Mouse (Mus musculus) retina, postnatal 1 day (tissue): Measurements from ENCODE around the gene Rab4a.
A peak's percentile ranks its signal among the peaks of the same experiment; 100 is the strongest.

ENCODE experiments used
- DNase-seq: peaks from one replicate; pipeline ENCODE4 v3.0.0-alpha.2; 2012

Gene Rab4a

GRCm38 (mm10) chr8:123805718-123806373, at the start of gene Rab4a:
TSS of gene Rab4a (plus strand) at chr8:123805985.
- DNase-seq: peak; percentile 93

- no peak for DNase-seq
Measured at GRCm38 (mm10) chr8:123756901-123757300, 48.9 kb upstream of the Rab4a start.

- no peak for DNase-seq
Measured at GRCm38 (mm10) chr8:123758935-123759334, 46.9 kb upstream of the Rab4a start.

- peak; percentile 89 for DNase-seq
Measured at GRCm38 (mm10) chr8:123759933-123760332, 45.9 kb upstream of the Rab4a start.

- no peak for DNase-seq
Measured at GRCm38 (mm10) chr8:123760579-123760978, 45.2 kb upstream of the Rab4a start.

GRCm38 (mm10) chr8:123761266-123761882, 44.4 kb upstream of the Rab4a start:
- no peak for DNase-seq

- DNase-seq: no peak
Measured at GRCm38 (mm10) chr8:123761883-123762270, 43.9 kb upstream of the Rab4a start.

- peak; percentile 49 for DNase-seq
Measured at GRCm38 (mm10) chr8:123763355-123763754, 42.4 kb upstream of the Rab4a start.

GRCm38 (mm10) chr8:123764671-123765070, 41.1 kb upstream of the Rab4a start:
- peak; percentile 69 for DNase-seq

- no peak for DNase-seq
Measured at GRCm38 (mm10) chr8:123766516-123766915, 39.3 kb upstream of the Rab4a start.

- DNase-seq: no peak
Measured at GRCm38 (mm10) chr8:123767874-123768273, 37.9 kb upstream of the Rab4a start.

- DNase-seq: peak; percentile 67
Measured at GRCm38 (mm10) chr8:123768492-123769356, 37.1 kb upstream of the Rab4a start.

- no peak for DNase-seq
Measured at GRCm38 (mm10) chr8:123773468-123773867, 32.3 kb upstream of the Rab4a start.

GRCm38 (mm10) chr8:123774491-123774890, 31.3 kb upstream of the Rab4a start:
- DNase-seq: no peak

- no peak for DNase-seq
Measured at GRCm38 (mm10) chr8:123777319-123777718, 28.5 kb upstream of the Rab4a start.

GRCm38 (mm10) chr8:123780471-123780870, 25.3 kb upstream of the Rab4a start:
- no peak for DNase-seq

- DNase-seq: peak; percentile 32
Measured at GRCm38 (mm10) chr8:123781256-123781655, 24.5 kb upstream of the Rab4a start.

GRCm38 (mm10) chr8:123783525-123784249, 22.1 kb upstream of the Rab4a start:
- DNase-seq: peak; percentile 90

GRCm38 (mm10) chr8:123786166-123786565, 19.6 kb upstream of the Rab4a start:
- DNase-seq: no peak

GRCm38 (mm10) chr8:123786644-123787043, 19.1 kb upstream of the Rab4a start:
- DNase-seq: no peak

- no peak for DNase-seq
Measured at GRCm38 (mm10) chr8:123787254-123787897, 18.4 kb upstream of the Rab4a start.

GRCm38 (mm10) chr8:123788416-123789170, 17.2 kb upstream of the Rab4a start:
- no peak for DNase-seq
